Mouse (Mus musculus) gastrocnemius, postnatal 4 days (tissue): ENCODE data around the gene Etfb. TPM values are rescaled to one million over a fixed set of nuclear protein-coding genes. Genes with fewer than 3 reads are reported as not detected.

Source experiments
- DNase-seq, 2 experiments: peaks; one replicate each; pipeline ENCODE4 v3.0.0; 2021 to 2022; ENCODE audit warnings: low spot score in 2 of 2, mixed read lengths in 2 of 2
- microRNA-seq: library from miRNA; unstranded; fragments of <30 nt; microRNA quantifications from one replicate; pipeline ENCODE4 v1.2.0, GENCODE M21; 2021
- total RNA-seq, 2 experiments: library from RNA; stranded (reverse); gene quantifications; 2 replicates each; pipeline ENCODE4 v1.2.3; 2021

The Etfb gene
- total RNA-seq, 2 experiments from 2014 or later = 408 to 443 TPM

GRCm38 (mm10) chr7:43490861-43491260 is 47.0 kb downstream of the Etfb start:
- DNase-seq = no peak

- no peak for DNase-seq
Observed at GRCm38 (mm10) chr7:43495343-43496021, 51.6 kb downstream of the Etfb start.

Small RNA genes within 50 kb of the gene (microRNA-seq; reads per million reads assigned to microRNA genes)
- 2.1 reads per million, percentile 2 among the genes with 10 or more reads in this experiment for gene Mir7051

Other genes starting within 250 kb of the Etfb start
- gene Zfp715, start 130.8 kb upstream of the Etfb start, total RNA-seq = 10 to 100 TPM; 20.0 to 21.5 TPM
- gene Siglecf, start 92.7 kb upstream of the Etfb start, total RNA-seq = under 1 TPM; 0.10 to 0.17 TPM
- gene Siglecg, start 35.9 kb upstream of the Etfb start, total RNA-seq = under 1 TPM in 1 of 2 experiments, not detected in 1; 0.10 TPM
- not detected for gene Lim2, start 16.4 kb upstream of the Etfb start, total RNA-seq
- not detected for gene Nkg7, start 7.0 kb upstream of the Etfb start, total RNA-seq
- gene Cldnd2, start 3.3 kb upstream of the Etfb start, total RNA-seq = not detected
- gene Gm45233, start within 50 bp of the Etfb start, total RNA-seq = 1 to 10 TPM; 1.2 to 1.4 TPM
- 1 to 10 TPM; 3.7 to 4.9 TPM for gene Vsig10l, start 19.1 kb downstream of the Etfb start, total RNA-seq
- under 1 TPM; 0.54 to 0.64 TPM for gene Iglon5, start 46.0 kb downstream of the Etfb start, total RNA-seq
- gene 4931406B18Rik, start 61.9 kb downstream of the Etfb start, total RNA-seq = not detected
- gene Cd33, start 100.3 kb downstream of the Etfb start, total RNA-seq = 1 to 10 TPM; 4.4 to 5.5 TPM
- 1 to 10 TPM; 2.2 to 2.3 TPM for gene Zfp658, start 118.2 kb downstream of the Etfb start, total RNA-seq
- gene Zfp719, start 135.5 kb downstream of the Etfb start, total RNA-seq = 10 to 100 TPM in 1 of 2 experiments, 1 to 10 TPM in 1; 7.8 to 11.8 TPM
- gene Zfp819, start 163.1 kb downstream of the Etfb start, total RNA-seq = not detected
- not detected for gene Ceacam18, start 190.6 kb downstream of the Etfb start, total RNA-seq
- 1 to 10 TPM in 1 of 2 experiments, under 1 TPM in 1; 0.91 to 1.1 TPM for gene Siglece, start 216.1 kb downstream of the Etfb start, total RNA-seq
- gene Ctu1, start 227.9 kb downstream of the Etfb start, total RNA-seq = 1 to 10 TPM; 4.9 to 5.4 TPM
- not detected for gene Klk14, start 246.3 kb downstream of the Etfb start, total RNA-seq